Mouse (Mus musculus) c-Kit-positive CD71-positive TER-119-positive erythroid progenitor cells, embryonic 14.5 days (primary cell): ENCODE measurements around the gene Fgfr2.

Experiments
- DNase-seq: peaks from one replicate; pipeline ENCODE4 v3.0.0-alpha.2; 2013; ENCODE audit warnings: low spot score

The Fgfr2 gene

GRCm38 (mm10) chr7:130244545-130244944 lies 2878.6 kb downstream of the Fgfr2 start:
- no peak for DNase-seq

GRCm38 (mm10) chr7:130243811-130244210 lies 2879.3 kb downstream of the Fgfr2 start:
- no peak for DNase-seq

- DNase-seq = no peak
Measured at GRCm38 (mm10) chr7:130240191-130240590, 2883.0 kb downstream of the Fgfr2 start.

- no peak for DNase-seq
Measured at GRCm38 (mm10) chr7:130237244-130237643, 2885.9 kb downstream of the Fgfr2 start.

- DNase-seq = no peak
Measured at GRCm38 (mm10) chr7:130233777-130234176, 2889.4 kb downstream of the Fgfr2 start.

- DNase-seq = no peak
Measured at GRCm38 (mm10) chr7:130230034-130230433, 2893.1 kb downstream of the Fgfr2 start.

GRCm38 (mm10) chr7:130225227-130225626 lies 2897.9 kb downstream of the Fgfr2 start:
- no peak for DNase-seq

- no peak for DNase-seq
Measured at GRCm38 (mm10) chr7:130222633-130223354, 2900.4 kb downstream of the Fgfr2 start.

GRCm38 (mm10) chr7:130221661-130222387 lies 2901.3 kb downstream of the Fgfr2 start:
- no peak for DNase-seq

GRCm38 (mm10) chr7:130220627-130221026 lies 2902.5 kb downstream of the Fgfr2 start:
- no peak for DNase-seq

- DNase-seq = no peak
Measured at GRCm38 (mm10) chr7:130219844-130220243, 2903.3 kb downstream of the Fgfr2 start.

- DNase-seq = no peak
Measured at GRCm38 (mm10) chr7:130216272-130216671, 2906.9 kb downstream of the Fgfr2 start.

- no peak for DNase-seq
Measured at GRCm38 (mm10) chr7:130215348-130216252, 2907.6 kb downstream of the Fgfr2 start.

- DNase-seq = no peak
Measured at GRCm38 (mm10) chr7:130213156-130213555, 2910.0 kb downstream of the Fgfr2 start.

- no peak for DNase-seq
Measured at GRCm38 (mm10) chr7:130211411-130211810, 2911.7 kb downstream of the Fgfr2 start.

GRCm38 (mm10) chr7:130208601-130209000 lies 2914.5 kb downstream of the Fgfr2 start:
- DNase-seq = no peak

- no peak for DNase-seq
Measured at GRCm38 (mm10) chr7:130206181-130206582, 2917.0 kb downstream of the Fgfr2 start.

GRCm38 (mm10) chr7:130205140-130205539 lies 2918.0 kb downstream of the Fgfr2 start:
- DNase-seq = no peak

- no peak for DNase-seq
Measured at GRCm38 (mm10) chr7:130201020-130201419, 2922.1 kb downstream of the Fgfr2 start.

- DNase-seq = no peak
Measured at GRCm38 (mm10) chr7:130199951-130200350, 2923.2 kb downstream of the Fgfr2 start.

- DNase-seq = no peak
Measured at GRCm38 (mm10) chr7:130199317-130199716, 2923.8 kb downstream of the Fgfr2 start.

GRCm38 (mm10) chr7:130195081-130195480 lies 2928.1 kb downstream of the Fgfr2 start:
- no peak for DNase-seq
